Mouse (Mus musculus): ENCODE measurements around the gene Tmem19. TPM values are rescaled to one million over a fixed set of nuclear protein-coding genes. Genes with fewer than 3 reads are reported as not detected.
"Not testable (repeated sequence)": the region's sequence is repeated elsewhere in the genome, so short reads cannot be mapped to it uniquely, and the experiment has no call there.

Tmem19 gene
- total and polyA plus RNA-seq, 2 experiments from 2014 or later = 36.0 to 38.8 TPM

DNA sequence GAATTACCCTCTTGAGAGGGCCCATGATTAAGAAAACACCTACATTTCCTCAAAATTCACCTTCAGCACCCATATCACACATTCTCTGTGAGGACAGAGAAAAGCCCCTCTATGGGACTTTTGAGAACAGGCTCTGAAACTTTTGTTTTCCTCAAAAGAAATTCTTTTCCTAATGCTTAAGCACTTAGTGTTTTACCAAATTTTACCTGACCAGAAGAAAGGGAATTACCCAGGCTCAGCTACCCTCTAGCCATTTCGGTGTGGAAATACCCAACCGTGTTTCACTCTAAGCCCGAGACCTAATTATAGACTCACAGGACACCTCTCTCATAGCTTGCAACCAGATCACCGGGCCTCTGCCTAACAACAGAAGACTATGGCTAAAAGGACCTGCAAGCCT, 29.3 kb downstream of the Tmem19 start:
- 83% methylated on average over 4 of the region's 4 CpGs for WGBS
- Histone ChIP-seq H3K4me2 (ENCODE audit: low read depth) (no peak overlapping the region), H3K27me3 (ENCODE audit: insufficient read depth, low read length) (no peaks in the 10 kb centered on the region), H3K9ac (no peak overlapping the region), H3K27ac (ENCODE audit: low read depth, low read length) (no peak overlapping the region), H3K36me3 (ENCODE audit: insufficient read depth) (no peaks in the 10 kb centered on the region), H3K4me1 (ENCODE audit: insufficient read depth) (no peaks in the 10 kb centered on the region), H3K4me3 (ENCODE audit: low read depth, low read length) (no peak overlapping the region), H3K9me3 (ENCODE audit: low read length) (no peaks in the 10 kb centered on the region)
- ATAC-seq (no peak), DNase-seq (no peak)
- TF ChIP-seq CTCF (IDR thresholded peaks at IDR 0.05; ENCODE audit: low read depth) = no peak

DNA sequence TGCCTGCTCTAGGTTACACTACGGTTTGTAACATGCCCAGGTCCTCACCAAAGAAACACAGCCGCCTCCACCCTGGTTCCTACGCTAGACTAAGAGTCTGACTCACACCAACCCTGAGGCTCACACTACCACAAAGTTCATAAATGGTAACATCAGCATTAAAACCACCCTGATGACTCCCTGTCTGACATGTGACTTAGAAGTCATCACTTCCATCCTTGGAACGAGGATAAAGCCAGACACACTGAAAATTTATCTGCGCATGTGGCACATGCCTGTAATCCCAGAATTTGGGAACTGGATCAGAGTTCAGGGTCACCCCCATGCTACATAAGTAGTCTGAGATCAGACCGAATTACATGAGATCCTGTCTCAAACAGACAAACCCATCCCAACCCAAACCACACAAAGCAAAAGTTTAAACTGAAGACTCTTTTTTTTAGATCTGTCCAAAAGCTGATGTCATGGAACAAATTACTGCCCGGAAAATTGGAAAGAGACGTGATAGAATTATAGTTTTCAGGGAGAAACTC, 29.8 kb downstream of the Tmem19 start:
- no peaks in the 10 kb centered on the region for H3K36me3 ChIP-seq (ENCODE audit: insufficient read depth)
- no peak overlapping the region for H3K4me3 ChIP-seq (ENCODE audit: low read depth, low read length)
- H3K9me3 ChIP-seq (ENCODE audit: low read length) = no peaks in the 10 kb centered on the region
- no peak overlapping the region for H3K27ac ChIP-seq (ENCODE audit: low read depth, low read length)
- no peak overlapping the region for H3K4me2 ChIP-seq (ENCODE audit: low read depth)
- ATAC-seq = no peak
- no peak for TF ChIP-seq CTCF (IDR thresholded peaks at IDR 0.05; ENCODE audit: low read depth)
- DNase-seq = no peak
- no peak overlapping the region for H3K9ac ChIP-seq
- no peaks in the 10 kb centered on the region for H3K4me1 ChIP-seq (ENCODE audit: insufficient read depth)
- H3K27me3 ChIP-seq (ENCODE audit: insufficient read depth, low read length) = no peaks in the 10 kb centered on the region
- WGBS = 87% methylated on average over 8 of the region's 8 CpGs

DNA sequence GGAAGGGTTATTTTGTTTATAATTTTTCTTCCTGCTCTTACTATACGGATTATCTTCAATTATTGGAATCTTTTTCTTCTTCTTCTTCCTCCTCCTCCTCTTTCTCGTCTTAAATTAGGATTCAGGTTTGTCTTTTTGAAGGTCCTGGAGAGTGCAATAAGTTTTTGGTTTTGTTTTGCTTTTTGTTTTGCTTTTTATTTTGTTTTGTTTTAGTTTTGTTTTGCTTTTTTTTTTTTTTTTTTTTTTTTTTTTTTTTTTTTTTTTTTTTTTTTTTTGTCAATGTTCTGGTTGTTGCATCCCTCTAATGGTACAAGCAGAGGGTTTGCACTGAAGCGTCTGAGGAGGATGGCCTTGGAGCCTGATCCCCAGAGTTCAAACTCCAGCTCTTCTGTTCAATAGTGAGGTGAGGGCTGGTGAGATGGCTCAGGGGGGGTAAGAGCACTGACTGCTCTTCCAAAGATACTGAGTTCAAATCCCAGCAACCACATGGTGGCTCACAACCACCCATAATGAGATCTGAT, 33.2 kb downstream of the Tmem19 start:
- ATAC-seq (no peak), DNase-seq (no peak)
- H3K27ac ChIP-seq (ENCODE audit: low read depth, low read length) = no peak overlapping the region
- no peak overlapping the region for H3K4me2 ChIP-seq (ENCODE audit: low read depth)
- no peaks in the 10 kb centered on the region for H3K27me3 ChIP-seq (ENCODE audit: insufficient read depth, low read length)
- no peak overlapping the region for H3K9ac ChIP-seq
- no peak for TF ChIP-seq CTCF (IDR thresholded peaks at IDR 0.05; ENCODE audit: low read depth)
- no peaks in the 10 kb centered on the region for H3K4me1 ChIP-seq (ENCODE audit: insufficient read depth)
- WGBS = 93% methylated on average over 3 of the region's 3 CpGs
- H3K36me3 ChIP-seq (ENCODE audit: insufficient read depth) = no peaks in the 10 kb centered on the region
- no peaks in the 10 kb centered on the region for H3K9me3 ChIP-seq (ENCODE audit: low read length)
- no peak overlapping the region for H3K4me3 ChIP-seq (ENCODE audit: low read depth, low read length)

GRCm38 (mm10) chr10:115328514-115328913, 33.8 kb downstream of the Tmem19 start:
- Histone ChIP-seq H3K4me3 (ENCODE audit: low read depth, low read length) (no peak overlapping the region), H3K27me3 (ENCODE audit: insufficient read depth, low read length) (no peaks in the 10 kb centered on the region), H3K27ac (ENCODE audit: low read depth, low read length) (no peak overlapping the region), H3K9ac (no peak overlapping the region), H3K9me3 (ENCODE audit: low read length) (no peaks in the 10 kb centered on the region), H3K4me1 (ENCODE audit: insufficient read depth) (no peaks in the 10 kb centered on the region), H3K4me2 (ENCODE audit: low read depth) (no peak overlapping the region), H3K36me3 (ENCODE audit: insufficient read depth) (no peaks in the 10 kb centered on the region)
- DNase-seq (no peak), ATAC-seq (no peak)
- 83% methylated on average over 6 of the region's 6 CpGs for WGBS
- TF ChIP-seq CTCF (IDR thresholded peaks at IDR 0.05; ENCODE audit: low read depth) = no peak

- 9% methylated on average over 6 of the region's 6 CpGs for WGBS
- peak; percentile 79 for TF ChIP-seq CTCF (IDR thresholded peaks at IDR 0.05; ENCODE audit: low read depth)
- no peaks in the 10 kb centered on the region for H3K36me3 ChIP-seq (ENCODE audit: insufficient read depth)
Measured at GRCm38 (mm10) chr10:115323295-115323694, 39.0 kb downstream of the Tmem19 start.

DNA sequence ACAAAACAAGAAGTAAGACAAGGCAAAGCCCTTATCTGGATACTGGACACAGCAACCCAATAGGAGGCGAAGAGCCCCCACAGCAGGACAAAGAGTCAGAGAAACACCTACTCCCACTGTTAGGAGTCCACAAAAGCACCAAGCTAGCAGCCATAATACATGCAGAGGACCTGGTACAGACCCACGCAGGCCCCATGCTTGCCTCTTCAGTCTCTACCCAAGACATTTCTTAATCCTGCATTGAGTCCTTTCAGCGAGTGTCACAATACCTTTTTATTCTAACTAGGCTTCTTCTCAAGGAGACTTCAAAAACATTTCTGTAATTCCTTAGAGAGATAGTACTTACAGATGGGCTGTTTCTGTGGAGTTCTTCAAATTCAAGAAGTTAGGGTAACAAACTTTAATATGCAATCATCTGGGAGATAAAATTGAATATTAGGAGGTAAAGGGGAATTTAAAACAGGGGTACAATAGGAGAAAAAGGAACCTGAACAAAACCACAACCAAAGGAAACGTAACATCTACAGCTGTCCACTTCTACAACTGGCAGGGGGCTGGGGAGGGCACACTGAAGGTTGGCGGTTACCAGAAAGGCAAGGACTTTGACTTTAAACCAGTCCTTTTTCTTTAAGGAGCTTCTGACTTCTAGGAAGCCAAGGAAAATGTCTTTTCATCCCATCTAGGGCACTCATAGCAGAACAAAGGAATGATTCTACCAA, 40.8 kb downstream of the Tmem19 start:
- Histone ChIP-seq H3K36me3 (ENCODE audit: insufficient read depth) (no peaks in the 10 kb centered on the region), H3K4me1 (ENCODE audit: insufficient read depth) (no peaks in the 10 kb centered on the region), H3K27me3 (ENCODE audit: insufficient read depth, low read length) (no peaks in the 10 kb centered on the region), H3K9ac (no peak overlapping the region), H3K4me3 (ENCODE audit: low read depth, low read length) (no peak overlapping the region), H3K4me2 (ENCODE audit: low read depth) (no peak overlapping the region), H3K27ac (ENCODE audit: low read depth, low read length) (no peak overlapping the region), H3K9me3 (ENCODE audit: low read length) (no peaks in the 10 kb centered on the region)
- no peak for TF ChIP-seq CTCF (IDR thresholded peaks at IDR 0.05; ENCODE audit: low read depth)
- WGBS = 69% methylated on average over 5 of the region's 5 CpGs
- DNase-seq (no peak), ATAC-seq (no peak)

More at GRCm38 (mm10) chr10:115323295-115323694, 39.0 kb downstream of the Tmem19 start:
- ATAC-seq = peak; percentile 40; the same call in 1 of the 2 replicates
- H3K4me1 ChIP-seq (ENCODE audit: insufficient read depth) = no peaks in the 10 kb centered on the region
- H3K27ac ChIP-seq (ENCODE audit: low read depth, low read length) = no peak overlapping the region
- no peak overlapping the region for H3K4me2 ChIP-seq (ENCODE audit: low read depth)
- no peaks in the 10 kb centered on the region for H3K9me3 ChIP-seq (ENCODE audit: low read length)
- peak; percentile 88 for DNase-seq
- H3K9ac ChIP-seq = no peak overlapping the region
- H3K27me3 ChIP-seq (ENCODE audit: insufficient read depth, low read length) = no peaks in the 10 kb centered on the region
- no peak overlapping the region for H3K4me3 ChIP-seq (ENCODE audit: low read depth, low read length)

DNA sequence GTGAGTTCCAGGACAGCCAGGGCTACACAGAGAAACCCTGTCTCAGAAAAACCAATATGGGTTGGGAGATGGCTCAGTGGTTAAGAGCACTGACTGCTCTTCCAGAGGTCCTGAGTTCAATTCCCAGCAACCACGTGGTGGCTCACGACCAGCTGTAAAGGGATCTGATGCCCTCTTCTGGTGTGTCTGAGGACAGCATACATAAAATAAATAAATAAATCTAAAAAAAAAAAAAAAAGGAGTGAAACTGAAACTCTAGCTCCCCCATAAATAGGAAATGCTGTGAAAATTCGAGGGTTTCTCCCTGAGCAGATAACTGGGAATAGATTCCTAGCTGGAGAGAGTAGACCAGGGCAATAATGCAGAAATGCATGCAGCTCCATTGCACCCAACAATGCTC, 43.9 kb downstream of the Tmem19 start:
- not testable (repeated sequence) for H3K4me1 ChIP-seq (ENCODE audit: insufficient read depth); H3K4me2 ChIP-seq (ENCODE audit: low read depth); DNase-seq; ATAC-seq; H3K9ac ChIP-seq; H3K9me3 ChIP-seq (ENCODE audit: low read length); H3K27me3 ChIP-seq (ENCODE audit: insufficient read depth, low read length); H3K36me3 ChIP-seq (ENCODE audit: insufficient read depth); H3K4me3 ChIP-seq (ENCODE audit: low read depth, low read length); H3K27ac ChIP-seq (ENCODE audit: low read depth, low read length)
- WGBS = 68% methylated on average over 3 of the region's 3 CpGs

Data from forebrain, postnatal 0 days (tissue).